Mouse (Mus musculus): ENCODE data around the gene Myrf. TPM values are rescaled to one million over a fixed set of nuclear protein-coding genes. Genes with fewer than 3 reads are reported as not detected.

Gene Myrf
- 0.49 and 0.75 TPM in 2 replicates for polyA plus RNA-seq (2014; fragmentation: Nextera tagmentation; extraction: Ambion mirVana)

GRCm38 (mm10) chr19:10240654-10241305 is at the start of gene Myrf:
Gene Myrf (minus strand): TSS chr19:10240748.
- Histone ChIP-seq H3K4me2 (ENCODE audit: low read length) (peak within 1 kb of the TSS; percentile 64), H3K36me3 (ENCODE audit: control insufficient read depth, insufficient read depth, low read length) (no peaks in the 10 kb centered on the region), H3K9me3 (ENCODE audit: control insufficient read depth, low read length) (no peaks in the 10 kb centered on the region), H3K4me1 (ENCODE audit: control insufficient read depth, insufficient read depth, low read length) (0 out of 2 replicates have a peak, but pooled peaks cover 3% of the 10 kb centered on the region), H3K27me3 (ENCODE audit: control insufficient read depth, insufficient read depth, low read length) (peaks cover 3% of the 10 kb centered on the region; the same call in 1 of the 2 replicates), H3K27ac (replicated peaks; ENCODE audit: low read depth, low read length) (no peak within 1 kb of the TSS), H3K9ac (replicated peaks; ENCODE audit: low read length) (peak within 1 kb of the TSS; percentile 48), H3K4me3 (replicated peaks; ENCODE audit: low read depth, low read length) (peak within 1 kb of the TSS; percentile 37)
- DNase-seq, result peak; percentile 82
- WGBS, result 9% methylated on average over 43 of the region's 43 CpGs
- peak; percentile 78 for ATAC-seq (ENCODE audit: low FRiP score, low TSS enrichment)

- no peak for ATAC-seq (ENCODE audit: low FRiP score, low TSS enrichment)
- no peaks in the 10 kb centered on the region for H3K27me3 ChIP-seq (ENCODE audit: control insufficient read depth, insufficient read depth, low read length)
- H3K4me1 ChIP-seq (ENCODE audit: control insufficient read depth, insufficient read depth, low read length), result 0 out of 2 replicates have a peak, but pooled peaks cover 3% of the 10 kb centered on the region
- no peak overlapping the region for H3K4me2 ChIP-seq (ENCODE audit: low read length)
- DNase-seq, result no peak
- no peak overlapping the region for H3K27ac ChIP-seq (replicated peaks; ENCODE audit: low read depth, low read length)
- WGBS, result 80% methylated on average over 4 of the region's 4 CpGs
- no peaks in the 10 kb centered on the region for H3K9me3 ChIP-seq (ENCODE audit: control insufficient read depth, low read length)
- no peak overlapping the region for H3K4me3 ChIP-seq (replicated peaks; ENCODE audit: low read depth, low read length)
- 0 out of 2 replicates have a peak, but pooled peaks cover 1% of the 10 kb centered on the region for H3K36me3 ChIP-seq (ENCODE audit: control insufficient read depth, insufficient read depth, low read length)
- no peak overlapping the region for H3K9ac ChIP-seq (replicated peaks; ENCODE audit: low read length)
Measured at GRCm38 (mm10) chr19:10289609-10290150, 49.1 kb upstream of the Myrf start.

- Histone ChIP-seq H3K27me3 (ENCODE audit: control insufficient read depth, insufficient read depth, low read length) (no peaks in the 10 kb centered on the region), H3K9me3 (ENCODE audit: control insufficient read depth, low read length) (no peaks in the 10 kb centered on the region), H3K36me3 (ENCODE audit: control insufficient read depth, insufficient read depth, low read length) (0 out of 2 replicates have a peak, but pooled peaks cover 2% of the 10 kb centered on the region), H3K9ac (replicated peaks; ENCODE audit: low read length) (no peak overlapping the region), H3K4me3 (replicated peaks; ENCODE audit: low read depth, low read length) (no peak overlapping the region), H3K4me2 (ENCODE audit: low read length) (no peak overlapping the region), H3K4me1 (ENCODE audit: control insufficient read depth, insufficient read depth, low read length) (no peaks in the 10 kb centered on the region), H3K27ac (replicated peaks; ENCODE audit: low read depth, low read length) (no peak overlapping the region)
- WGBS, result 89% methylated on average over 8 of the region's 8 CpGs
- DNase-seq, result no peak
- no peak for ATAC-seq (ENCODE audit: low FRiP score, low TSS enrichment)
Measured at GRCm38 (mm10) chr19:10288125-10289040, 47.8 kb upstream of the Myrf start.

GRCm38 (mm10) chr19:10286458-10286872 is 45.9 kb upstream of the Myrf start:
- Histone ChIP-seq H3K27ac (replicated peaks; ENCODE audit: low read depth, low read length) (no peak overlapping the region), H3K4me3 (replicated peaks; ENCODE audit: low read depth, low read length) (no peak overlapping the region), H3K9ac (replicated peaks; ENCODE audit: low read length) (no peak overlapping the region), H3K4me2 (ENCODE audit: low read length) (no peak overlapping the region), H3K4me1 (ENCODE audit: control insufficient read depth, insufficient read depth, low read length) (no peaks in the 10 kb centered on the region), H3K36me3 (ENCODE audit: control insufficient read depth, insufficient read depth, low read length) (0 out of 2 replicates have a peak, but pooled peaks cover 2% of the 10 kb centered on the region), H3K27me3 (ENCODE audit: control insufficient read depth, insufficient read depth, low read length) (no peaks in the 10 kb centered on the region; the same call in 1 of the 2 replicates), H3K9me3 (ENCODE audit: control insufficient read depth, low read length) (no peaks in the 10 kb centered on the region)
- DNase-seq, result no peak
- WGBS, result 80% methylated on average over 10 of the region's 10 CpGs
- ATAC-seq (ENCODE audit: low FRiP score, low TSS enrichment), result no peak

- H3K4me3 ChIP-seq (replicated peaks; ENCODE audit: low read depth, low read length), result no peak overlapping the region
- 77% methylated on average over 14 of the region's 14 CpGs for WGBS
- no peaks in the 10 kb centered on the region; the same call in 1 of the 2 replicates for H3K27me3 ChIP-seq (ENCODE audit: control insufficient read depth, insufficient read depth, low read length)
- no peaks in the 10 kb centered on the region for H3K9me3 ChIP-seq (ENCODE audit: control insufficient read depth, low read length)
- no peak for DNase-seq
- H3K4me2 ChIP-seq (ENCODE audit: low read length), result no peak overlapping the region
- H3K4me1 ChIP-seq (ENCODE audit: control insufficient read depth, insufficient read depth, low read length), result peaks cover 14% of the 10 kb centered on the region
- no peak for ATAC-seq (ENCODE audit: low FRiP score, low TSS enrichment)
- 0 out of 2 replicates have a peak, but pooled peaks cover 2% of the 10 kb centered on the region for H3K36me3 ChIP-seq (ENCODE audit: control insufficient read depth, insufficient read depth, low read length)
- H3K27ac ChIP-seq (replicated peaks; ENCODE audit: low read depth, low read length), result no peak overlapping the region
- H3K9ac ChIP-seq (replicated peaks; ENCODE audit: low read length), result no peak overlapping the region
Measured at GRCm38 (mm10) chr19:10280771-10281540, 40.4 kb upstream of the Myrf start.

GRCm38 (mm10) chr19:10279668-10280067 is 39.1 kb upstream of the Myrf start:
- no peak overlapping the region for H3K4me2 ChIP-seq (ENCODE audit: low read length)
- no peaks in the 10 kb centered on the region for H3K9me3 ChIP-seq (ENCODE audit: control insufficient read depth, low read length)
- H3K27ac ChIP-seq (replicated peaks; ENCODE audit: low read depth, low read length), result no peak overlapping the region
- H3K27me3 ChIP-seq (ENCODE audit: control insufficient read depth, insufficient read depth, low read length), result no peaks in the 10 kb centered on the region; the same call in 1 of the 2 replicates
- ATAC-seq (ENCODE audit: low FRiP score, low TSS enrichment) (no peak), DNase-seq (no peak)
- 88% methylated on average over 9 of the region's 9 CpGs for WGBS
- H3K4me3 ChIP-seq (replicated peaks; ENCODE audit: low read depth, low read length), result no peak overlapping the region
- H3K36me3 ChIP-seq (ENCODE audit: control insufficient read depth, insufficient read depth, low read length), result 0 out of 2 replicates have a peak, but pooled peaks cover 1% of the 10 kb centered on the region
- no peak overlapping the region for H3K9ac ChIP-seq (replicated peaks; ENCODE audit: low read length)
- peaks cover 14% of the 10 kb centered on the region for H3K4me1 ChIP-seq (ENCODE audit: control insufficient read depth, insufficient read depth, low read length)

- Histone ChIP-seq H3K9me3 (ENCODE audit: control insufficient read depth, low read length) (no peaks in the 10 kb centered on the region), H3K27ac (replicated peaks; ENCODE audit: low read depth, low read length) (no peak overlapping the region), H3K4me3 (replicated peaks; ENCODE audit: low read depth, low read length) (no peak overlapping the region), H3K27me3 (ENCODE audit: control insufficient read depth, insufficient read depth, low read length) (no peaks in the 10 kb centered on the region; the same call in 1 of the 2 replicates), H3K4me1 (ENCODE audit: control insufficient read depth, insufficient read depth, low read length) (peaks cover 14% of the 10 kb centered on the region), H3K9ac (replicated peaks; ENCODE audit: low read length) (no peak overlapping the region), H3K36me3 (ENCODE audit: control insufficient read depth, insufficient read depth, low read length) (no peaks in the 10 kb centered on the region), H3K4me2 (ENCODE audit: low read length) (no peak overlapping the region)
- no peak for DNase-seq
- ATAC-seq (ENCODE audit: low FRiP score, low TSS enrichment), result no peak
- 44% methylated on average over 6 of the region's 6 CpGs for WGBS
Measured at GRCm38 (mm10) chr19:10278669-10279324, 38.2 kb upstream of the Myrf start.
